Mouse (Mus musculus): ENCODE results near the gene Snx9.

The Snx9 gene

DNA sequence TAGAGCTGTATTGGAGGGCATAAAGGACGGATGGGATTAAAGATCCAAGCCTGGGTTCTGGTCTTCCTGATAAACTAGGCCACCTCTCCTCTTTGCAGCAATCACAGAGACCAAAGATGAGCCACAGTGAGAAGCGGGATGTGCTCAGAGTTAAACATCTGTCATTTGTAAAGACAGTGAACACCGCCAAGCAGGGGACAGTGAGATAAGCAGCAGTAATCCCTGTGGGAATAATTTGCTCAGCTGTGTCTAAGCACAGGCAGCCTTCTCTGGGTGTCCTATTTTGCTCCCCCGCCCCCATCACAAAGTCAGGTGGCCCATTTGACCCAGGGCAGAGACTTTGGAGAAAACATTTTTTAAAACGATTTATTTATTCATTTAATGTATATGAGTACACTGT is 125.6 kb downstream of the Snx9 start:
- DNase-seq (ENCODE audit: low read depth, low spot score) = no peak

GRCm38 (mm10) chr17:5968562-5968961 is 127.4 kb downstream of the Snx9 start:
- DNase-seq (ENCODE audit: low read depth, low spot score) = no peak

DNA sequence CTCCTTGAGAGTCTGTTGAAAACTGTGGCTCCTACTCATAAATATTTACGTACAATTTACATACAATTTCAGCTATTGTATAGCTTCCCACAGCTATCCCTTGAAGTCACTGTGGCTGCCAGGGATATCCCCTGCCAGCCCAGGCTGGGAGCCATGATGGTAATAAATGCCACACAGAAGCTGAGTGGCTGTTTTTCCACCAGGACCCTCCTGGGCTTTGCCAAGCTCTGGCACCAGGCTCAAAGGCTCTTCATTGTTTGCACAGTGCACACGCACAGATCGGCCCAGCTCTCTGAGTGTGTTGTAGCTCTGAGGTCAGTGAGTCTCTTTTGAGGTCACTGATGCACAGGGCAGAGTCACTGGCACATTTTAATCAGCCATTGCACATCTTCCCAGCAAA is 128.1 kb downstream of the Snx9 start:
- no peak for DNase-seq (ENCODE audit: low read depth, low spot score)

DNA sequence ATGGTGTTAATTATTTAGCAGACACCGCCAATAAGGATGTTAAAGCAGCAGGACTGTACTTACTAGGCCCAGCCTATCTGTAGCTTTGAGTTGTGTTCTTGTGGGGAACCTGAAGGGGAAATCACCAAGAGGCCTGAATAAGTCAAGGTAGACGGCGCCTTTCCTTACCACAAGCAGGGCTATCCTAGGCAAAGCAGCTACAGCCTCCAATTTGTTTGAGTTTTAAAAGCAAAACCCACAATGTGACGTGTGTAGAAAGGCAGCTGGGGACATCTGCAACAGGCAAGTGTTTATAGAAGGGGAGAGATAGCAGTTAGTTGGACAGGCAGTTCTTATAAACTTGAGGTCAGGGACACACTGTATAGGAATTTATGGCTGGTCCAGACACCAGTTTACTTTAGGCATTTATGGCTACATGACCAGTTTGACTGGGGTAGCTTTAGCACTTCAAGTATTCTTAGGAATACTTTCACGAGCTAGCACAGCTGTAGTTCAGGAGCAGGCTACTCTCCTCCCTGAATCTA is 129.2 kb downstream of the Snx9 start:
- DNase-seq (ENCODE audit: low read depth, low spot score) = no peak

GRCm38 (mm10) chr17:5973536-5973935 is 132.4 kb downstream of the Snx9 start:
- DNase-seq (ENCODE audit: low read depth, low spot score) = no peak

GRCm38 (mm10) chr17:5975099-5975977 is 134.2 kb downstream of the Snx9 start:
- no peak for DNase-seq (ENCODE audit: low read depth, low spot score)

DNA sequence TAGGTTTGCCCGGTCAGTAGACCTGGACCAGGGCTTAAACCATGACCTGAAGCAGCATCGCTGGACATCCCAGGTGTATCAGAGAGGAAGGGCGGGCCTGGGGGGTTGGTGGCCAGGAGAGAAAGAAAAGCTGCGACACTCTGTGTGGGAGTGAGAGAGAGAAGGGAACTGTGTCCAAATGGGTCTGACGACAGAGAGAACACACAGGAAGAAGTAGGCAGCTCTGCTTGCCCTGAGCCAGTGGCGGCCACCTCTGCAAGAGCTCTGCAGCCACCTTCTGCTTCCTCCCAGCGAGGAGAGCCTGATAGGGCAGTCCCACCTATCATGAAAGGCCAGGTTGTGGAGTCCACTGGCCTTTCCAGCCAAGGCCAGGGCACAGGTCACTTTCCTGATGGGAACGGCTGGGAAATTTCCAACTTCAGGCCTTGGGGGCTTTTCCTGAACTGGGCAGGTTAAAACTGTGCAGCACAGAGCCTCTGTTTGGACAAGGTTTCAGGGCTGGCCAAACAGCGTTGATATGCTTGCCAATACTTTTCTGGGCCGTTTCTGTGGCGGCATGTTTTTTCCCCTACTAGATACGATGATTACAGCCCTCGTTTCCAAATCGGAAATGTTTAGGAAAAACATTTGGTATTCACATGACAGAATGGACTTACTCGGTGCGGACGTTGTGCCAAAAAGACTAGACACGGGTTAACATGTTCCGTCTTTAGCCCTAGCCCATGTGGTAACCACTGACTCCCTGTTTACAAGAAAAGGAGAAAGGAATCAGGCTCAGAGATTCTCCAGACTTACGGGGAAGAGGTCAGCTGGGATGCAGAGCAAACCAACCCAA is 135.3 kb downstream of the Snx9 start:
- DNase-seq (ENCODE audit: low read depth, low spot score) = no peak

DNA sequence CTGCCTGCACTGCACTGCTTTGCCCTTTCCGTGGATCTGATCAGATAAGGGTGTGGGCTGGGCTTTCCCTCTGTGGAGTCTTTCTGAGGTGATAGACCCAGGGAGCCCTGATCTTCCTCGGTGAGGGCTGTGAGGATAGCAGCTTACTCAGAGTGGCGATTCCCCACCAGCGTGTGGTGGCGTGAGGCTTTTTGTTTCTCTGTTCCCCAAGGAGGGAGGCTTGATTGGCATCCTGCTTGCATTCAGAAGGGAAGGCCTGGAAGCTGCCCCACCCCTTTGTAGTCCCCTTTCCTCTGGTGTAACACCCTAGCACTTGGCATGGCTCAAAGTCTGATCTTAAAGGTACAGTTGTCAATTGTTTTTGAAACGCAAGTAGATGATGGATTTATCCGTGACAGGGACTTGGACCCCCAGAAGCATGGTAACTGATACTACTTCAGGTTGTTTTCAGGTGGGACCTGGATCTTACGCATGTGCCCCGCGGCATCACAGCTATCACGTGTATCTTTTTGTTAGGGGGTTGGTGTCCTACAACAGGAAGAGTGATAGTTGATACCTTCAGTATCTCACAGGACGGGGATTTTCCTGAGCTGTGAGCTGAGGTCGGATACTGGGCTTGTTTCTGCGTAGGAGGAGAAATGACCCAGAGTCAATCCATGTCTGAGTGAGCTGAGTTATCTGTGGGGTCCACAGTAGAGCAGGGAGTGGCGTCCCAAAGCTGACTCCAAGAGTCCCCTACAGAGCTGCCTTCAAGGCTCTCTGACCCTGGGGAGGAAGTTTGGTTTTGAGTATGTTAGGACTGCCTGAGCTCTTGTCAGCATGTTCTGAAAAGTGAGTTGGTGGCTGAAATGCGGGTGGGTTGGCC is 136.2 kb downstream of the Snx9 start:
- DNase-seq (ENCODE audit: low read depth, low spot score) = no peak

GRCm38 (mm10) chr17:5977921-5978504 is 136.9 kb downstream of the Snx9 start:
- DNase-seq (ENCODE audit: low read depth, low spot score) = no peak

- DNase-seq (ENCODE audit: low read depth, low spot score) = no peak
Measured at GRCm38 (mm10) chr17:5978505-5979077, 137.5 kb downstream of the Snx9 start.

- no peak for DNase-seq (ENCODE audit: low read depth, low spot score)
Measured at GRCm38 (mm10) chr17:5980860-5981259, 139.7 kb downstream of the Snx9 start.
